Mouse (Mus musculus) heart, embryonic 16.5 days (tissue): Measurements from ENCODE around the gene Supt5. TPM values are rescaled to one million over a fixed set of nuclear protein-coding genes. Genes with fewer than 3 reads are reported as not detected.

Source experiments
- ATAC-seq: fragments of 200-750 bp; cut with Nextera tagmentation; replicated peaks from 2 replicates; pipeline ENCODE4 v1.8.0; 2017; ENCODE audit warnings: moderate number of reproducible peaks; ENCODE audit not compliant: insufficient read depth, low FRiP score; ENCODE audit errors: extremely low read depth
- H3K27ac ChIP-seq: fragments of 300-500 bp; sonication (generic); 2 replicates; pipeline ENCODE4 v1.5.1; 2014; ENCODE audit warnings: mild to moderate bottlenecking, low read length, control low read depth, moderate library complexity
- H3K27me3 ChIP-seq: fragments of 300-500 bp; sonication (generic); 2 replicates; pipeline ENCODE4 v1.6.1; 2014; ENCODE audit warnings: low read length, mixed read lengths; ENCODE audit not compliant: control insufficient read depth, insufficient read depth
- H3K36me3 ChIP-seq: fragments of 300-500 bp; sonication (generic); 2 replicates; pipeline ENCODE4 v1.6.1; 2014; ENCODE audit not compliant: control insufficient read depth, insufficient read depth
- H3K4me1 ChIP-seq: fragments of 300-500 bp; sonication (generic); 2 replicates; pipeline ENCODE4 v1.6.1; 2014; ENCODE audit warnings: low read length, mixed read lengths; ENCODE audit not compliant: control insufficient read depth, insufficient read depth
- H3K4me2 ChIP-seq: fragments of 300-500 bp; sonication (generic); 2 replicates; pipeline ENCODE4 v1.6.1; 2014; ENCODE audit warnings: low read depth, mild to moderate bottlenecking, control low read depth, low read length
- H3K4me3 ChIP-seq: fragments of 300-500 bp; sonication (generic); 2 replicates; pipeline ENCODE4 v1.5.1; 2014; ENCODE audit warnings: mild to moderate bottlenecking, control low read depth, low read length
- H3K9ac ChIP-seq: fragments of 300-500 bp; sonication (generic); 2 replicates; pipeline ENCODE4 v1.6.1; 2014; ENCODE audit warnings: low read length, control low read depth
- H3K9me3 ChIP-seq: fragments of 300-500 bp; sonication (generic); replicated peaks from 2 replicates; pipeline ENCODE4 v1.6.1; 2016; ENCODE audit warnings: low read length; ENCODE audit not compliant: control insufficient read depth
- WGBS: fragments of 180-500 bp; shearing (Covaris S2); extraction: QIAGEN DNeasy Blood & Tissue Kit; methylation state at CpG from one replicate; pipeline ENCODE4 v1.1.7; 2014; 5-methylcytosine and 5-hydroxymethylcytosine counted together
- polyA plus RNA-seq: library from polyadenylated mRNA; unstranded; fragments of >200 nt; fragmentation: Nextera tagmentation; extraction: Ambion mirVana; gene quantifications from 2 replicates; pipeline ENCODE4 v1.2.1, GENCODE M21; 2015

Gene Supt5
- polyA plus RNA-seq, 1 experiment from 2014 or later, result 62.8 TPM

- H3K4me2 ChIP-seq, result no peak overlapping the region
- no peaks in the 10 kb centered on the region for H3K27me3 ChIP-seq
- ATAC-seq, result no peak
- 3% methylated on average over 4 of the region's 4 CpGs for WGBS
- no peak overlapping the region for H3K4me3 ChIP-seq
- no peaks in the 10 kb centered on the region for H3K36me3 ChIP-seq
- H3K27ac ChIP-seq, result no peak overlapping the region
- peaks cover 1% of the 10 kb centered on the region for H3K4me1 ChIP-seq
- no peaks in the 10 kb centered on the region for H3K9me3 ChIP-seq
- H3K9ac ChIP-seq, result no peak overlapping the region
Observed at GRCm38 (mm10) chr7:28344637-28345036, 6.1 kb upstream of the Supt5 start.

GRCm38 (mm10) chr7:28341381-28341780 lies 2.8 kb upstream of the Supt5 start:
- H3K9ac ChIP-seq, result no peak overlapping the region
- no peak overlapping the region for H3K4me3 ChIP-seq
- no peaks in the 10 kb centered on the region for H3K27me3 ChIP-seq
- H3K4me2 ChIP-seq, result no peak overlapping the region
- no peaks in the 10 kb centered on the region for H3K36me3 ChIP-seq
- no peak overlapping the region for H3K27ac ChIP-seq
- H3K9me3 ChIP-seq, result no peaks in the 10 kb centered on the region
- no peak for ATAC-seq
- 38% methylated on average over 7 of the region's 7 CpGs for WGBS
- peaks cover 11% of the 10 kb centered on the region for H3K4me1 ChIP-seq

GRCm38 (mm10) chr7:28339213-28339917 lies 819 bp upstream of the Supt5 start:
- no peak for ATAC-seq
- 71% methylated on average over 19 of the region's 19 CpGs for WGBS
- no peaks in the 10 kb centered on the region for H3K9me3 ChIP-seq
- peak overlapping the region; percentile 90 for H3K4me3 ChIP-seq
- H3K4me2 ChIP-seq, result peak overlapping the region; percentile 76
- peaks cover 14% of the 10 kb centered on the region for H3K4me1 ChIP-seq
- H3K9ac ChIP-seq, result peak overlapping the region; percentile 74
- H3K27me3 ChIP-seq, result no peaks in the 10 kb centered on the region
- H3K36me3 ChIP-seq, result no peaks in the 10 kb centered on the region
- H3K27ac ChIP-seq, result peak overlapping the region; percentile 95

GRCm38 (mm10) chr7:28335471-28335870 lies 3.1 kb downstream of the Supt5 start:
- peaks cover 8% of the 10 kb centered on the region for H3K36me3 ChIP-seq
- H3K9ac ChIP-seq, result no peak overlapping the region
- H3K27ac ChIP-seq, result no peak overlapping the region
- WGBS, result 83% methylated on average over 2 of the region's 2 CpGs
- peaks cover 14% of the 10 kb centered on the region for H3K4me1 ChIP-seq
- no peak overlapping the region for H3K4me2 ChIP-seq
- no peak for ATAC-seq
- H3K27me3 ChIP-seq, result no peaks in the 10 kb centered on the region
- H3K4me3 ChIP-seq, result no peak overlapping the region
- no peaks in the 10 kb centered on the region for H3K9me3 ChIP-seq

GRCm38 (mm10) chr7:28334534-28334933 lies 4.0 kb downstream of the Supt5 start:
- Histone ChIP-seq H3K4me3 (no peak overlapping the region), H3K4me1 (peaks cover 14% of the 10 kb centered on the region), H3K4me2 (no peak overlapping the region), H3K27me3 (no peaks in the 10 kb centered on the region), H3K36me3 (peaks cover 12% of the 10 kb centered on the region), H3K9me3 (no peaks in the 10 kb centered on the region), H3K9ac (no peak overlapping the region), H3K27ac (no peak overlapping the region)
- WGBS, result 82% methylated on average over 4 of the region's 4 CpGs
- no peak for ATAC-seq

- Histone ChIP-seq H3K4me3 (no peak overlapping the region), H3K27me3 (no peaks in the 10 kb centered on the region), H3K4me2 (no peak overlapping the region), H3K27ac (no peak overlapping the region), H3K9ac (no peak overlapping the region), H3K4me1 (no peaks in the 10 kb centered on the region), H3K9me3 (no peaks in the 10 kb centered on the region), H3K36me3 (peaks cover 64% of the 10 kb centered on the region)
- 91% methylated on average over 2 of the region's 2 CpGs for WGBS
- ATAC-seq, result no peak
Observed at GRCm38 (mm10) chr7:28328260-28328659, 10.3 kb downstream of the Supt5 start.

- Histone ChIP-seq H3K4me1 (no peaks in the 10 kb centered on the region), H3K27me3 (no peaks in the 10 kb centered on the region), H3K4me3 (no peak overlapping the region), H3K9me3 (no peaks in the 10 kb centered on the region), H3K4me2 (no peak overlapping the region), H3K27ac (no peak overlapping the region), H3K9ac (no peak overlapping the region), H3K36me3 (peaks cover 80% of the 10 kb centered on the region)
- WGBS, result 78% methylated on average over 4 of the region's 4 CpGs
- no peak for ATAC-seq
Observed at GRCm38 (mm10) chr7:28326457-28326856, 12.1 kb downstream of the Supt5 start.

- H3K4me3 ChIP-seq, result no peak overlapping the region
- WGBS, result 97% methylated on average over 8 of the region's 8 CpGs
- no peak overlapping the region for H3K4me2 ChIP-seq
- no peak overlapping the region for H3K27ac ChIP-seq
- no peaks in the 10 kb centered on the region for H3K9me3 ChIP-seq
- no peaks in the 10 kb centered on the region for H3K27me3 ChIP-seq
- no peaks in the 10 kb centered on the region for H3K4me1 ChIP-seq
- ATAC-seq, result no peak
- peaks cover 78% of the 10 kb centered on the region for H3K36me3 ChIP-seq
- H3K9ac ChIP-seq, result no peak overlapping the region
Observed at GRCm38 (mm10) chr7:28325293-28325692, 13.3 kb downstream of the Supt5 start.

GRCm38 (mm10) chr7:28321974-28322720 lies 16.4 kb downstream of the Supt5 start:
- Histone ChIP-seq H3K9me3 (no peaks in the 10 kb centered on the region), H3K27me3 (no peaks in the 10 kb centered on the region), H3K27ac (no peak overlapping the region), H3K4me2 (no peak overlapping the region), H3K9ac (no peak overlapping the region), H3K4me1 (no peaks in the 10 kb centered on the region), H3K4me3 (no peak overlapping the region), H3K36me3 (peaks cover 82% of the 10 kb centered on the region)
- no peak for ATAC-seq
- 90% methylated on average over 15 of the region's 15 CpGs for WGBS
